Mouse (Mus musculus): ENCODE measurements at regions not wholly inside any gene's neighbourhood (a gene's known extent, or its start where the extent isn't known, plus 50 kb on each side); places are given as distances from the start of the nearest gene placed in this dataset.

DNA sequence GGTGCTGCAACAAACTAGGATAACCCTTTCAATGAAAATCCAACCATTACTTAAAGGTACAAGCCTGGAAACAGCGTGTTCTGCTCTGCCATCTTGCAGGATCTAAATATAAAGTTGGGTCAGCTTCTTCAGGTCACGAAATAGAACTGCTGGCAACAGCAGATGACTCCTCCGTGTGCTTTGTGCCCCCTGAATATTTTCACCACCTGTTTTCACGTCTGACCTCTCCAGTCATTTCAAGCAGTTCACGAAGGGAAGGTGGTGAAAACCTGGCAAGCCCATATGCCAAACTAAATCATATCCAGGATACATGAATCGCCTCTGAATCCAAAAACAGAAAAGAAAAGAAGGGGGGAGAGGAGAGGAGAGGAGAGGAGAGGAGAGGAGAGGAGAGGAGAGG lies 133.3 kb downstream of the 1190002N15Rik start:
- Histone ChIP-seq H3K9ac (replicated peaks; ENCODE audit: low read depth, low read length) (no peak overlapping the region), H3K9me3 (ENCODE audit: control insufficient read depth, low read length) (no peaks in the 10 kb centered on the region), H3K27ac (ENCODE audit: low read length) (no peak overlapping the region), H3K36me3 (ENCODE audit: control insufficient read depth, insufficient read depth) (no peaks in the 10 kb centered on the region), H3K4me1 (replicated peaks; ENCODE audit: control insufficient read depth, insufficient read depth, low read length) (no peaks in the 10 kb centered on the region), H3K4me2 (ENCODE audit: low read length) (no peak overlapping the region), H3K27me3 (replicated peaks; ENCODE audit: control insufficient read depth, insufficient read depth, low read length) (no peaks in the 10 kb centered on the region), H3K4me3 (replicated peaks; ENCODE audit: low read length) (no peak overlapping the region)
- 60% methylated on average over 6 of the region's 6 CpGs for whole genome bisulfite sequencing
- ATAC-seq, result no peak

GRCm38 (mm10) chr9:94400596-94400995 lies 137.3 kb downstream of the 1190002N15Rik start:
- H3K4me1 ChIP-seq (replicated peaks; ENCODE audit: control insufficient read depth, insufficient read depth, low read length), result no peaks in the 10 kb centered on the region
- H3K27ac ChIP-seq (ENCODE audit: low read length), result no peak overlapping the region
- H3K4me2 ChIP-seq (ENCODE audit: low read length), result no peak overlapping the region
- no peak overlapping the region for H3K4me3 ChIP-seq (replicated peaks; ENCODE audit: low read length)
- 91% methylated on average over 1 of the region's 1 CpGs for WGBS
- H3K9me3 ChIP-seq (ENCODE audit: control insufficient read depth, low read length), result no peaks in the 10 kb centered on the region
- H3K9ac ChIP-seq (replicated peaks; ENCODE audit: low read depth, low read length), result no peak overlapping the region
- H3K36me3 ChIP-seq (ENCODE audit: control insufficient read depth, insufficient read depth), result no peaks in the 10 kb centered on the region
- ATAC-seq, result no peak
- H3K27me3 ChIP-seq (replicated peaks; ENCODE audit: control insufficient read depth, insufficient read depth, low read length), result no peaks in the 10 kb centered on the region

DNA sequence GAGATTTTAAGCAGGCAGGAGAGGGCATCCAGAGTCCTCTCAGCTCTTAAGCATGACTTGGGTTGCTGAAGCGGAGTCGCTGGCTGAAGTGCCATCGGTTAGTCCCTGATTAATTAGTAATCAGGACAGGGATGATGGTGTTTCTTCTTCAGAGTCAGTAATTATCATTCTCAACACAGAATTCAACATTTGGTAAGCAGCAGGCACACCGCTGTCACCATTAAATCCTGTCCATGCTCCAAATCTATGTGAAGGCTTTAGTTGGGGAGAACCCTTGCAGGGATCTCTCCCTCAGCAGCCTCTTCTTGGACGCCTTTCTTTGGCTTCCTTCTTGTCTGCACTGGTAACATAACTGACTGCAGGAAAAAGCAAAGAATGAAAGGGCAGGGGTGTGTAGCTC lies 142.7 kb downstream of the 1190002N15Rik start:
- Histone ChIP-seq H3K27me3 (replicated peaks; ENCODE audit: control insufficient read depth, insufficient read depth, low read length) (no peaks in the 10 kb centered on the region), H3K27ac (ENCODE audit: low read length) (no peak overlapping the region), H3K4me3 (replicated peaks; ENCODE audit: low read length) (no peak overlapping the region), H3K4me2 (ENCODE audit: low read length) (no peak overlapping the region), H3K36me3 (ENCODE audit: control insufficient read depth, insufficient read depth) (no peaks in the 10 kb centered on the region), H3K4me1 (replicated peaks; ENCODE audit: control insufficient read depth, insufficient read depth, low read length) (0 out of 2 replicates have a peak, but pooled peaks cover 2% of the 10 kb centered on the region), H3K9ac (replicated peaks; ENCODE audit: low read depth, low read length) (no peak overlapping the region), H3K9me3 (ENCODE audit: control insufficient read depth, low read length) (no peaks in the 10 kb centered on the region)
- WGBS, result 42% methylated on average over 5 of the region's 5 CpGs
- ATAC-seq, result no peak

DNA sequence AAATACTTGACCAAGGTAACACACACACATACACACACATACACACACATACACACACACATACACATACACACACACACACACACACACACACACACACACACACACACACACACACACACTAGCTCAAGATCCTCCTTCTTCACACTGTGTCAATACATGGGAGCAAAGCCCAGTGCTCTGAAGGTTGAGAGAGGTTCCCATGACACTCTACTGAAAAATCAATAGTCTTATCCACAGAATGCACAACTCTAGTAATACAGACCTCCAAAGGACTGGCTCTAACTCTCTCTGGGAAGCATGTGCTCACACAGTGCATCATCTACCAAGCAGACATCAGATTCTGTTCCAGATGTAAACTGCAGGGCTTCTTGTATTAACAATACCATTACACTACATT lies 151.7 kb downstream of the 1190002N15Rik start:
- Histone ChIP-seq H3K27me3 (replicated peaks; ENCODE audit: control insufficient read depth, insufficient read depth, low read length) (no peaks in the 10 kb centered on the region), H3K9me3 (ENCODE audit: control insufficient read depth, low read length) (no peaks in the 10 kb centered on the region), H3K4me3 (replicated peaks; ENCODE audit: low read length) (no peak overlapping the region), H3K36me3 (ENCODE audit: control insufficient read depth, insufficient read depth) (no peaks in the 10 kb centered on the region), H3K4me2 (ENCODE audit: low read length) (no peak overlapping the region), H3K27ac (ENCODE audit: low read length) (no peak overlapping the region), H3K9ac (replicated peaks; ENCODE audit: low read depth, low read length) (no peak overlapping the region), H3K4me1 (replicated peaks; ENCODE audit: control insufficient read depth, insufficient read depth, low read length) (no peaks in the 10 kb centered on the region)
- ATAC-seq, result no peak

DNA sequence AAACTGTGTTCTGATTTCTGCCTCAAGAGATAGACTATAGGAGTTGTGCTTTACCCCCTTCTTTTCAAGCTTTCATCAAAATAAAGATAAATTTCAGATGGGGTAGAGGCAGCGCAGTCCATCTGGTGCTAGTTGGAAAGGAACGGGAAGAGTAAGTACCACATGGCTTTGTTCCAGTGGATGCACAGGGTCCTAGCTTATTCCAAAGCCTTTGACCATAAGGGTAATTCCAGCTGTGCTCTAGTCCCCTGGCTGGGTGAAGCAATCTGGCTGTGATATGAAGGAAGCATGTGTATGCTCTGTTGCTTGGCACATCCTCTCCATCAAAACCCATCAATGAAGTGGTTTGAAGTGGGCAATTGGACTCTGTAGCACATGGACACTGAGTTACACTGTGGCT lies 155.6 kb downstream of the 1190002N15Rik start:
- Histone ChIP-seq H3K27ac (ENCODE audit: low read length) (no peak overlapping the region), H3K27me3 (replicated peaks; ENCODE audit: control insufficient read depth, insufficient read depth, low read length) (no peaks in the 10 kb centered on the region), H3K4me3 (replicated peaks; ENCODE audit: low read length) (no peak overlapping the region), H3K4me2 (ENCODE audit: low read length) (no peak overlapping the region), H3K36me3 (ENCODE audit: control insufficient read depth, insufficient read depth) (no peaks in the 10 kb centered on the region), H3K9ac (replicated peaks; ENCODE audit: low read depth, low read length) (no peak overlapping the region), H3K9me3 (ENCODE audit: control insufficient read depth, low read length) (no peaks in the 10 kb centered on the region), H3K4me1 (replicated peaks; ENCODE audit: control insufficient read depth, insufficient read depth, low read length) (peaks cover 12% of the 10 kb centered on the region)
- ATAC-seq, result no peak
- WGBS, result 84% methylated on average over 2 of the region's 2 CpGs

DNA sequence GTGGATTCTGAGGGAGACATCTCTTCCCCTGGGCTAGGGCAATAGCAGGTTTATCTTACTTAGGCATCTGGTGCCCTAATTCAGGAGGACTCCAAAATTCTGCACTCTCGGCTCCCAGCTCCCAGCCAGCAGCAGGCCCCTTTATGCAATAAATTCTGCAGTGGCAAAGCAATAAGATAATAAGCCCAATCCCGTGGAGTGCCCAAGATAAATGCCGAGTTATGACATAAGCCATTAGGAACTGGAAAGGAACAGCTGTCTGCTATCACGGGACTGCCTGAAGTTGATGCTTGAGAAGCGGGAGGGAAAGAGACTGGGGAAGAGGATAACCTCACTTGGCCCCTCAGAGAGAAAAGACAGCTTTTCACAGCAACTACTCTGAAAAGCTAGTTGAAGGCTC lies 159.0 kb downstream of the 1190002N15Rik start:
- no peaks in the 10 kb centered on the region for H3K9me3 ChIP-seq (ENCODE audit: control insufficient read depth, low read length)
- no peak overlapping the region for H3K4me3 ChIP-seq (replicated peaks; ENCODE audit: low read length)
- 19% methylated on average over 5 of the region's 5 CpGs for WGBS
- no peaks in the 10 kb centered on the region for H3K36me3 ChIP-seq (ENCODE audit: control insufficient read depth, insufficient read depth)
- peak; percentile 59 for ATAC-seq
- H3K4me1 ChIP-seq (replicated peaks; ENCODE audit: control insufficient read depth, insufficient read depth, low read length), result peaks cover 12% of the 10 kb centered on the region
- H3K9ac ChIP-seq (replicated peaks; ENCODE audit: low read depth, low read length), result no peak overlapping the region
- H3K4me2 ChIP-seq (ENCODE audit: low read length), result no peak overlapping the region
- no peaks in the 10 kb centered on the region for H3K27me3 ChIP-seq (replicated peaks; ENCODE audit: control insufficient read depth, insufficient read depth, low read length)
- no peak overlapping the region for H3K27ac ChIP-seq (ENCODE audit: low read length)

DNA sequence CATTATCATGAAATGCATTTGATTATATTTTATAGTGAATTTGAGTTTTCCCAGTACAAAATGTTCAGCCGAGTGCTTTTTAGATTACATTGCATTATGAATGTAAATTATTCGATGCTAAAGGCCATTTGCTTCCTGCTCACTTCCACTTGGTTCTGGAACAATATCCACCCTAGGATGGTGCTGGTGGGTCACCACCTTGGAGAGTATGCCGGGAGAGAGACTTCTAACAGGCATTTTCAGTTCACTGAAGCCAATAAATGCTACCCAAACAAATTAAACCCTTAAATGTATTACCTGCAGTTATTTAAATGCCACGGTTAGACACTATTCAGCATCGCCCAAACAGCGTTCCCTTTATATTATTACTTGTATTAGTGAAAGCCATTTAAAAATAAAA lies 159.6 kb downstream of the 1190002N15Rik start:
- Histone ChIP-seq H3K36me3 (ENCODE audit: control insufficient read depth, insufficient read depth) (no peaks in the 10 kb centered on the region), H3K27me3 (replicated peaks; ENCODE audit: control insufficient read depth, insufficient read depth, low read length) (no peaks in the 10 kb centered on the region), H3K27ac (ENCODE audit: low read length) (no peak overlapping the region), H3K4me2 (ENCODE audit: low read length) (no peak overlapping the region), H3K4me1 (replicated peaks; ENCODE audit: control insufficient read depth, insufficient read depth, low read length) (peaks cover 12% of the 10 kb centered on the region), H3K9ac (replicated peaks; ENCODE audit: low read depth, low read length) (no peak overlapping the region), H3K4me3 (replicated peaks; ENCODE audit: low read length) (no peak overlapping the region), H3K9me3 (ENCODE audit: control insufficient read depth, low read length) (no peaks in the 10 kb centered on the region)
- 48% methylated on average over 6 of the region's 6 CpGs for WGBS
- ATAC-seq, result no peak

- no peaks in the 10 kb centered on the region for H3K36me3 ChIP-seq (ENCODE audit: control insufficient read depth, insufficient read depth)
- H3K9ac ChIP-seq (replicated peaks; ENCODE audit: low read depth, low read length), result no peak overlapping the region
- H3K27ac ChIP-seq (ENCODE audit: low read length), result no peak overlapping the region
- no peaks in the 10 kb centered on the region for H3K27me3 ChIP-seq (replicated peaks; ENCODE audit: control insufficient read depth, insufficient read depth, low read length)
- no peak overlapping the region for H3K4me2 ChIP-seq (ENCODE audit: low read length)
- no peaks in the 10 kb centered on the region for H3K9me3 ChIP-seq (ENCODE audit: control insufficient read depth, low read length)
- WGBS, result 45% methylated on average over 7 of the region's 7 CpGs
- no peak overlapping the region for H3K4me3 ChIP-seq (replicated peaks; ENCODE audit: low read length)
- ATAC-seq, result peak; percentile 57; the same call in 1 of the 2 replicates
- H3K4me1 ChIP-seq (replicated peaks; ENCODE audit: control insufficient read depth, insufficient read depth, low read length), result peaks cover 12% of the 10 kb centered on the region
Measured at GRCm38 (mm10) chr9:94377346-94378039, 160.4 kb downstream of the 1190002N15Rik start.

DNA sequence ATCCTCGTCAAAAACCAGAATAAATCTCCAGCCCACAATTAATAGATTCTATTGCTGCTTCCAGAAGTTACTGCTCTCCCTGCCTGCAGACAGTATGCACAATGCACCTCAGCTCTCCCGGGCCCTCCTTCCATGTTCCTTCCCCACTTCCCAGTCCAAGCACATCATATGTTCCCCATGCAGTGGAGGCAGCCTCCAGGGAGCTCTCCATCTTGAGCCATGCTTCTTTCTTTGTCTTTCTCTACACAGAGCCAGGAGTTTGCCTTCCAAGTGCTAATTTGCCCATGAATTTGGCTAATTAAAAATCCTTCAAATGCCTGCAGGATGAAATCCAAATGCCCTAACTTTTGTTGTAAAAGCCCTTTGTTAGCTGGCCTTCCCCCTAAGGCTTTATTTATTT lies 166.9 kb downstream of the 1190002N15Rik start:
- Histone ChIP-seq H3K4me1 (replicated peaks; ENCODE audit: control insufficient read depth, insufficient read depth, low read length) (no peaks in the 10 kb centered on the region), H3K9ac (replicated peaks; ENCODE audit: low read depth, low read length) (no peak overlapping the region), H3K9me3 (ENCODE audit: control insufficient read depth, low read length) (no peaks in the 10 kb centered on the region), H3K4me3 (replicated peaks; ENCODE audit: low read length) (no peak overlapping the region), H3K27me3 (replicated peaks; ENCODE audit: control insufficient read depth, insufficient read depth, low read length) (no peaks in the 10 kb centered on the region), H3K27ac (ENCODE audit: low read length) (no peak overlapping the region), H3K36me3 (ENCODE audit: control insufficient read depth, insufficient read depth) (no peaks in the 10 kb centered on the region), H3K4me2 (ENCODE audit: low read length) (no peak overlapping the region)
- ATAC-seq, result peak; percentile 97
- WGBS, result 19% methylated on average over 2 of the region's 2 CpGs
